ENCODE assay signal across 13 mouse cellular contexts in the genomic region with DNA sequence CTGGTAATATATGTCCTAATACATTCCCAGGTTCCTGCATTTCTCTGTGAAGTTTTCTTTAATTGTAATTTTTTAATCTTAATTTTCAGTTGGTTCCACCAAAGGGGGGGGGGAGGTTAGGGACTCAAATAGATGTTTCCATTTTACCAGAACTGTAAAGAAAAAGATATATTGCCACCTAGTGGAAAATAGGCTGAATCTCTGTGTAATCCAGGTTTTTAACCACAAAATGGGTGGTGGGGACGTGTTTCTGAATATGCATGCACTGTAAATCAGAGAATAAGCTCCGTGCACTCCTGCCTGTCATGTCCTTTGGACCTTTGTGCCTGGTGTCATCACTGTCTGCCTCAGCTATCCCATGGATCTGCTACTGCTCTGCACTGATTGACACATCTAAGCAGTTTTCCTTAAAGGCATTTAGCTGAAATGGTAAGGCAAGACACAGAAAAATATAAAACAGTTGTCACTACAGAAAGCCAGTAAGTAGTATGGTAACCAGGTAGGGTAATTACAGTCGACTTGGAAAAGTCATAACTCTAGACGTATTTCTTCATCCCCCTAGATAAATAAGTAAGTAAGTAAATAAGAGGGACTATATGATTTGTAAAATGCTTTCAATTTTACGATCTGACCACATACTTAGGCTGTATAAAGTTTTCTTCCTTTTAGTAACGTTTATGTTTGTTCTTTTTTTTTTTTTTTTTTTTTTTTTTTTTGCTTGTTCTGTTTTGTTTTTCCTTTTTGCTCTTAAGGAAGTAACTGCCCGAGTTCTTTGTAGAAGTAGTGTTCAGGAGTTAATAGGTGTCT. TPM values are rescaled to one million over a fixed set of nuclear protein-coding genes. Genes with fewer than 3 reads are reported as not detected.
DNase-seq lines count a peak whose midpoint lies in the region; ATAC-seq and TF ChIP-seq lines count a peak whose summit lies in the region.
"Had no signal": no experiment of that assay in that cellular context is flagged by ENCODE, and none has a peak within 500 bp of the region (broad histone marks: within the 10 kb centered on the region; RNA-seq: fewer than 3 reads in every experiment).

No protein-coding gene starts in this region.

- DNase-seq in cerebellum, adult 9-10 months: peak; percentile 46
- no peak for DNase-seq in cerebellum, adult 11-12 months
- DNase-seq in CH12.LX (ENCODE audit: extremely low read depth): peak; percentile 45
- no peak for DNase-seq in frontal cortex, adult 2 months (ENCODE audit: extremely low spot score in 1 of 2, low spot score in 1 of 2)
- no peak for DNase-seq in gastrocnemius, postnatal 10 days
- DNase-seq: layer of hippocampus, postnatal 36 days; liver, embryonic 13.5 days; thymus, postnatal 36 days had no signal

- H3K9ac ChIP-seq in intestine, postnatal 0 days (ENCODE audit: low read depth, low read length): no peak overlapping the region
- H3K9ac ChIP-seq in intestine, embryonic 15.5 days: no peak overlapping the region
- H3K9ac ChIP-seq in CH12.LX (ENCODE audit: insufficient read depth, low read depth): no peak overlapping the region; the same call in 1 of the 2 replicates
- H3K9ac ChIP-seq: kidney, embryonic 15.5 days; liver, embryonic 13.5 days had no signal

- no peaks in the 10 kb centered on the region for H3K27me3 ChIP-seq in intestine, postnatal 0 days (replicated peaks; ENCODE audit: control insufficient read depth, insufficient read depth, low read length)
- no peaks in the 10 kb centered on the region for H3K27me3 ChIP-seq in intestine, embryonic 15.5 days (replicated peaks)
- H3K27me3 ChIP-seq in CH12.LX (replicated peaks): no peaks in the 10 kb centered on the region
- H3K27me3 ChIP-seq: liver, embryonic 13.5 days had no signal

- peak; percentile 74 for TF ChIP-seq RAD21 in CH12.LX (IDR thresholded peaks at IDR 0.05; ENCODE audit: low read depth, low read length)

- in situ Hi-C loops in CH12.LX (cut with MboI; ENCODE audit: low pct_ligation_motif_present, low pct_unique_long_range_greater_than_20kb, low sequenced_read_pairs): loop anchor here (25.0 kb wide), 1 partner anchor 261 kb away; no protein-coding TSS in a partner anchor

- H3K27ac ChIP-seq in intestine, postnatal 0 days (ENCODE audit: low read depth, low read length): no peak overlapping the region
- no peak overlapping the region for H3K27ac ChIP-seq in intestine, embryonic 15.5 days
- H3K27ac ChIP-seq in CH12.LX (ENCODE audit: insufficient read depth, low read depth): no peak overlapping the region
- H3K27ac ChIP-seq: kidney, embryonic 15.5 days; liver, embryonic 13.5 days had no signal

- H3K4me3 ChIP-seq in intestine, postnatal 0 days (ENCODE audit: low read depth, low read length): no peak overlapping the region
- H3K4me3 ChIP-seq in intestine, embryonic 15.5 days (replicated peaks): no peak overlapping the region
- H3K4me3 ChIP-seq in CH12.LX (replicated peaks in 1 of 3; ENCODE audit: low read depth in 2 of 3, low read length in 2 of 3, poor library complexity in 1 of 3): no peak overlapping the region
- H3K4me3 ChIP-seq: kidney, embryonic 15.5 days; liver, embryonic 13.5 days had no signal

- no peaks in the 10 kb centered on the region for H3K9me3 ChIP-seq in intestine, postnatal 0 days (ENCODE audit: control insufficient read depth)
- no peaks in the 10 kb centered on the region for H3K9me3 ChIP-seq in intestine, embryonic 15.5 days
- H3K9me3 ChIP-seq in CH12.LX (replicated peaks; ENCODE audit: low read length): no peaks in the 10 kb centered on the region
- H3K9me3 ChIP-seq: kidney, embryonic 15.5 days; liver, embryonic 13.5 days had no signal

- 38% methylated on average over 7 of the region's 7 CpGs for WGBS in intestine, postnatal 0 days
- 50% methylated on average over 7 of the region's 7 CpGs for WGBS in intestine, embryonic 15.5 days

- H3K79me2 ChIP-seq in CH12.LX (replicated peaks; ENCODE audit: control insufficient read depth, extremely low read depth, insufficient read depth, poor library complexity, severe bottlenecking): no peaks in the 10 kb centered on the region

- TF ChIP-seq EP300 in CH12.LX (IDR thresholded peaks at IDR 0.05; ENCODE audit: low read length): no peak

- peak; percentile 52 for TF ChIP-seq CTCF in intestine, postnatal 0 days (IDR thresholded peaks at IDR 0.05; ENCODE audit: low read depth)
- TF ChIP-seq CTCF in CH12.LX (conservative IDR thresholded peaks at IDR 0.05 in 1 of 2, IDR thresholded peaks at IDR 0.05 in 1 of 2; ENCODE audit: low read depth in 2 of 2, low read length in 2 of 2): peak in 1 of 2 experiments; percentile 68; a peak in 3 of 4 replicates

- H3K4me2 ChIP-seq in intestine, postnatal 0 days (replicated peaks; ENCODE audit: low read depth): no peak overlapping the region
- H3K4me2 ChIP-seq in intestine, embryonic 15.5 days (replicated peaks): no peak overlapping the region
- peak overlapping the region; percentile 75 for H3K4me2 ChIP-seq in CH12.LX (ENCODE audit: insufficient read depth, low read depth, poor library complexity, severe bottlenecking)
- H3K4me2 ChIP-seq: kidney, embryonic 15.5 days; liver, embryonic 13.5 days had no signal

- dilution Hi-C loops in CH12.LX (cut with MboI; ENCODE audit: extremely low pct_ligation_motif_present, extremely low pct_unique_long_range_greater_than_20kb, low sequenced_read_pairs): no loop called here

- TF ChIP-seq POLR2A in CH12.LX (IDR thresholded peaks at IDR 0.05; ENCODE audit: low read depth, low read length): no peak

- no peaks in the 10 kb centered on the region for H3K4me1 ChIP-seq in intestine, postnatal 0 days (replicated peaks; ENCODE audit: control insufficient read depth, insufficient read depth, low read length)
- no peaks in the 10 kb centered on the region for H3K4me1 ChIP-seq in intestine, embryonic 15.5 days (replicated peaks)
- peaks cover 3 to 10% of the 10 kb centered on the region in 2 experiments; a peak in 3 of 4 replicates for H3K4me1 ChIP-seq in CH12.LX (ENCODE audit: control insufficient read depth in 1 of 2, insufficient read depth in 2 of 2)
- H3K4me1 ChIP-seq: kidney, embryonic 15.5 days; liver, embryonic 13.5 days had no signal

- no peak for ATAC-seq in intestine, postnatal 0 days
- no peak for ATAC-seq in intestine, embryonic 15.5 days
- peak; percentile 20; the same call in 1 of the 2 replicates for ATAC-seq in granulocyte monocyte progenitor cell, adult 5-6 weeks (replicated peaks; ENCODE audit: poor library complexity, severe bottlenecking)

- no peaks in the 10 kb centered on the region for H3K36me3 ChIP-seq in intestine, postnatal 0 days (ENCODE audit: control insufficient read depth, insufficient read depth)
- H3K36me3 ChIP-seq in intestine, embryonic 15.5 days: no peaks in the 10 kb centered on the region
- no peaks in the 10 kb centered on the region for H3K36me3 ChIP-seq in CH12.LX (replicated peaks in 1 of 2; ENCODE audit: control insufficient read depth in 1 of 2, insufficient read depth in 1 of 2, low read length in 1 of 2)
- H3K36me3 ChIP-seq: kidney, embryonic 15.5 days; liver, embryonic 13.5 days had no signal

TF ChIP-seq in CH12.LX, 34 proteins besides CTCF, POLR2A, EP300 and RAD21:
- TF ChIP-seq ZNF384 (IDR thresholded peaks at IDR 0.05; ENCODE audit: low read depth, low read length): peak; percentile 54
- no peak for TF ChIP-seq UBTF (IDR thresholded peaks at IDR 0.05; ENCODE audit: low read depth, low read length)
- TF ChIP-seq ZC3H11A (IDR thresholded peaks at IDR 0.05; ENCODE audit: low read depth, low read length): 0 out of 2 replicates have a peak, but pooled peaks have one; percentile 18
- no peak for TF ChIP-seq POLR2AphosphoS2 (IDR thresholded peaks at IDR 0.05; ENCODE audit: low read depth, low read length)
- TF ChIP-seq SMC3 (IDR thresholded peaks at IDR 0.05; ENCODE audit: low read depth, low read length): peak; percentile 52
- no peak for TF ChIP-seq IRF4 (IDR thresholded peaks at IDR 0.05; ENCODE audit: low read depth, low read length)
- TF ChIP-seq MXI1 (IDR thresholded peaks at IDR 0.05; ENCODE audit: low read depth, low read length): no peak
- no peak for TF ChIP-seq KAT2A (IDR thresholded peaks at IDR 0.05; ENCODE audit: insufficient replicate concordance, low read length)

RNA-seq across cellular contexts. Expression of gene Prdm8, which starts 31.6 kb away (rescaled TPM):
- 0.05 TPM in 1 of 2 replicates, not detected in the other for polyA plus RNA-seq in intestine, postnatal 0 days (2015; fragmentation: Nextera tagmentation; extraction: Ambion mirVana)
- 0.13 TPM in 1 of 2 replicates, not detected in the other for polyA plus RNA-seq in intestine, embryonic 15.5 days (2015; fragmentation: Nextera tagmentation; extraction: Ambion mirVana)
- 0.04 TPM in 2 replicates for total RNA-seq in CH12.LX (2012; rRNA removed)
- total RNA-seq in CH12.LX (2014; rRNA removed): 0.08 and 0.09 TPM in 2 replicates
- polyA plus RNA-seq in CH12.LX (2012; ENCODE audit: insufficient read length, low read depth): 0.06 and 0.18 TPM in 2 replicates
- not detected in 2 replicates for total RNA-seq in granulocyte monocyte progenitor cell, adult 5-6 weeks (2014; fragmentation: Nextera tagmentation)
- total RNA-seq in granulocyte monocyte progenitor cell, adult 5-6 weeks (2017): not detected in 2 replicates
- polyA plus RNA-seq in frontal cortex, adult 2 months (2012; rRNA removed): 11.9 and 13.9 TPM in 2 replicates
- total RNA-seq in gastrocnemius, postnatal 10 days (2021): 1 to 10 TPM; 1.1 to 1.7 TPM
- polyA plus RNA-seq: heart, embryonic 16.5 days; liver, embryonic 13.5 days had no signal

RNA-seq across cellular contexts. Expression of gene Fgf5, which starts 55.4 kb away (rescaled TPM):
- polyA plus RNA-seq in intestine, postnatal 0 days (2015; fragmentation: Nextera tagmentation; extraction: Ambion mirVana): 0.31 and 0.59 TPM in 2 replicates
- polyA plus RNA-seq in intestine, embryonic 15.5 days (2015; fragmentation: Nextera tagmentation; extraction: Ambion mirVana): 0.77 and 1.2 TPM in 2 replicates
- total RNA-seq in CH12.LX (2012; rRNA removed): 0.04 and 0.08 TPM in 2 replicates
- 0.55 and 0.57 TPM in 2 replicates for total RNA-seq in CH12.LX (2014; rRNA removed)
- polyA plus RNA-seq in CH12.LX (2012; ENCODE audit: insufficient read length, low read depth): 0.27 and 0.55 TPM in 2 replicates
- total RNA-seq in granulocyte monocyte progenitor cell, adult 5-6 weeks (2014; fragmentation: Nextera tagmentation): not detected in 2 replicates
- not detected in 2 replicates for total RNA-seq in granulocyte monocyte progenitor cell, adult 5-6 weeks (2017)
- 1.2 and 1.4 TPM in 2 replicates for polyA plus RNA-seq in frontal cortex, adult 2 months (2012; rRNA removed)
- under 1 TPM; 0.84 to 0.87 TPM for total RNA-seq in gastrocnemius, postnatal 10 days (2021)

Comparison
In these comparisons a context has a peak if more than half of its experiments do, and no peak if none do; other contexts are left out.
1. DNase-seq: peak in cerebellum, adult 9-10 months (single experiment) and CH12.LX (single experiment); none in cerebellum, adult 11-12 months (single experiment), frontal cortex, adult 2 months (0 of 2) and gastrocnemius, postnatal 10 days (single experiment).
2. RNA of gene Prdm8, which starts 31.6 kb away (polyA plus RNA-seq): 11.9 to 13.9 TPM in frontal cortex, adult 2 months; 0.06 to 0.18 TPM in CH12.LX, 0.05 TPM in intestine, postnatal 0 days and 0.13 TPM in intestine, embryonic 15.5 days; every median in the first group is over 10 times any median in the second.